Mouse (Mus musculus) heart, embryonic 10.5 days (tissue): ENCODE measurements around the gene Zfp143. TPM values are rescaled to one million over a fixed set of nuclear protein-coding genes. Genes with fewer than 3 reads are reported as not detected.
"Not testable (repeated sequence)": the region's sequence is repeated elsewhere in the genome, so short reads cannot be mapped to it uniquely, and the experiment has no call there.

Experiments used
- DNase-seq: peaks from one replicate; pipeline ENCODE4 v3.0.0-alpha.2; 2017; ENCODE audit warnings: low spot score
- H3K27ac ChIP-seq: fragments of 300-500 bp; sonication (generic); 2 replicates; pipeline ENCODE4 v1.5.1; 2016; ENCODE audit warnings: mild to moderate bottlenecking
- H3K27me3 ChIP-seq: fragments of 300-500 bp; sonication (generic); 2 replicates; pipeline ENCODE4 v1.6.1; 2016; ENCODE audit warnings: mild to moderate bottlenecking; ENCODE audit not compliant: poor library complexity, insufficient read depth, severe bottlenecking
- H3K36me3 ChIP-seq: fragments of 300-500 bp; sonication (generic); 2 replicates; pipeline ENCODE4 v1.6.1; 2016; ENCODE audit warnings: mild to moderate bottlenecking, moderate library complexity
- H3K4me1 ChIP-seq: fragments of 300-500 bp; sonication (generic); 2 replicates; pipeline ENCODE4 v1.6.1; 2016; ENCODE audit warnings: mild to moderate bottlenecking
- H3K4me3 ChIP-seq: fragments of 300-500 bp; sonication (generic); 2 replicates; pipeline ENCODE4 v1.5.1; 2016; ENCODE audit warnings: mild to moderate bottlenecking, moderate library complexity
- H3K9me3 ChIP-seq: fragments of 300-500 bp; sonication (generic); 2 replicates; pipeline ENCODE4 v1.6.1; 2016; ENCODE audit warnings: mild to moderate bottlenecking, moderate library complexity
- WGBS: fragments of 180-500 bp; shearing (Covaris S2); methylation state at CpG from one replicate; pipeline ENCODE4 v1.1.7; 2016; 5-methylcytosine and 5-hydroxymethylcytosine counted together
- polyA plus RNA-seq: library from polyadenylated mRNA; unstranded; fragments of >200 nt; fragmentation: Nextera tagmentation; extraction: Ambion mirVana; gene quantifications from 2 replicates; pipeline ENCODE4 v1.2.1, GENCODE M21; 2016

The Zfp143 gene
- 18.7 and 19.0 TPM in 2 replicates for polyA plus RNA-seq

DNA sequence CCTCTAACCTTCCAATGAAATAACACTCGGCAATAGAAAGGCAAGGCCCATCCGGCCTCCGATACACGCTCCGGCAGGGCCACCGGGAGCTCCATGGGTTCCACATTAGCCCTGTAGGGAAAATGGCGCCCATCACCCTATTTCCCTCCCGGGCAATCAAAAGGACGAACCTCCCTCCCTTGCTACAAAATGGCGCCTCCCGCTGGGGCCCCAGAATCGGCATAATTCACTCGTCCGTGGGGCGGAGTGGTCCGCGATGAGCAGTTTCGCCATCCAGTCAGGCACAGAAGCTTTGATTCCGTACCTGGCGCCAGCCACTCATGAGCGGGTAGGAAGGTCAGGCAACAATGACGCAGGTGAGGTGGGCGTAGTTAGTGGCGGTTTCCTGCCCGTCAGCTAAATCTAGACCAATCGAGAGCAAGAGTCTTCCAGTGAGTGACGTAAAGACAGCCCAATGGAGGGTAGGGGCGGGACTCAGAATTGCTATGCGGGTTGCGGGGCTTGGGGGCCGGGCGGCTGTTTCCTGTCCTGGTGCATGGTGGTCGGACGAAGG, at the start of gene Zfp143:
TSS of gene Zfp143 (plus strand) at position 19 of the 553 bp plus-strand sequence.
- H3K9me3 ChIP-seq: no peaks in the 10 kb centered on the region
- peaks cover 37% of the 10 kb centered on the region for H3K36me3 ChIP-seq
- peak within 1 kb of the TSS; percentile 82 for H3K4me3 ChIP-seq
- H3K4me1 ChIP-seq: peaks cover 19% of the 10 kb centered on the region
- peak; percentile 100 for DNase-seq
- WGBS: under 1% methylated on average over 34 of the region's 34 CpGs
- H3K27ac ChIP-seq: peak within 1 kb of the TSS; percentile 100
- H3K27me3 ChIP-seq: no peaks in the 10 kb centered on the region

DNA sequence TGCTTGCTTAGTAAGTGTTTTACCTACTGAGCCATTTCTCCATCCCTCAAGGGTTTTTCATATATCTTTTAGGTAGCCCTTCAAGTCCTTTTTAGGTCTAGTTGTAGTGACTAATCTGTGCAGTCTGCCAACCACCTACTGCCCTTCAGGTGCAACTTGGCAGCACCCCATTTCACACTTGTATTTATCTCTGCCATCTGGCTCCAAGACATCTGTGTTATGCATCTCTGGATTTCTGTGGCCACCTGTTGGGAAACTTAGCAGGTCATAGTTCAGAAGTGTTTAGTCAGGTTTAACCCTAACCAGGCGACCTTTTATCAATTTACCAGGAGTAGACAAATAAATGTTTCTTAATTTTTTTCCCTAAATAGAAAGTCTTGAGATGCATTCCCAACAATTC, 49.6 kb upstream of the Zfp143 start:
- Histone ChIP-seq H3K4me3 (no peak overlapping the region), H3K9me3 (no peaks in the 10 kb centered on the region), H3K4me1 (no peaks in the 10 kb centered on the region), H3K27ac (no peak overlapping the region), H3K36me3 (no peaks in the 10 kb centered on the region), H3K27me3 (no peaks in the 10 kb centered on the region)
- 51% methylated on average over 1 of the region's 1 CpGs for WGBS
- DNase-seq: no peak

DNA sequence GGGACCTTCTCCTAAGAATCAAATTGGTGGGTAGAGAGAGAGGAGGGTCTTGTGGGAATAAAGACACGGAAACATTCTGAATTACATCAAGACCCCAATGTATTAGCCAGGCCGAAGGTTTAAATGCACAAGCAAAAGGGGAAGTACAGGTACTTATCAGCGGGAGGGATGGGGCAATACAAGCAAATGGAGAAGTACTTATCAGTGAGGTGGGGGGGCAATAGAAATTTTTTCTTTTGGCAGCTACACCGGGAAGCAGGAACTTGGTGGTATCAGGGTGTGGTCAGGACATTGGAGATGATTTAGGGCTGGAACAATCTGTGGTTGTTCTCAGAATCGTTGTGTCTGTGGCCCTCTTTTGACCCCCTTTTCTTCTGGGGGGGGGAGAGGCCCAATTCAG, 46.7 kb upstream of the Zfp143 start:
- H3K9me3 ChIP-seq: no peaks in the 10 kb centered on the region
- WGBS: 76% methylated on average over 5 of the region's 5 CpGs
- H3K4me3 ChIP-seq: no peak overlapping the region
- H3K4me1 ChIP-seq: no peaks in the 10 kb centered on the region
- no peak overlapping the region for H3K27ac ChIP-seq
- H3K36me3 ChIP-seq: no peaks in the 10 kb centered on the region
- no peak for DNase-seq
- H3K27me3 ChIP-seq: no peaks in the 10 kb centered on the region

DNA sequence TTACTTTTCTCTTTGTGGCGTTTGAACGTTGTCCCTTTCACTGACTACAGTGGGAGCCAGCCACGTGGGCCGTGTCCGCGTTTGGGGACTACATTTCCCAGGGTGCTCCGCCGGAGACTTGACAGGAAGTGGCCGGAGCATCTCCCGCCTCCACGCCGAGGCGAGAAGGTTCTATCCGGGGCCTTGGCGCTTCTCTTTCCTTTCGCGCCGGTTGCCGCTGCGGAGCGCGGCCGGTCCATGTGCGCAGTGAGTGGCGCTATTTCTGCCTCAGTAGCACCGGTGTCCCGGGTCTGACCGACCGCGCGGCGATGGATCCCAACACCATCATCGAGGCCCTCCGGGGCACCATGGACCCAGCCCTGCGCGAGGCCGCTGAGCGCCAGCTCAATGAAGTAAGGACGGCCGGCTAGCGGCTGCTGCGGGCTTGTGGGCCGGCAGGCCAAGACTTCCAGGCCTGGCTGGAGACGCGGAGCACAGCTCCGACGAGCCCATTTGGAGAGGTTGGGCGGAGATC, 42.8 kb upstream of the Zfp143 start, which contains the start of gene Ipo7:
TSS of gene Ipo7 (plus strand) at position 158 of the 514 bp plus-strand sequence.
- peak; percentile 97 for DNase-seq
- peaks cover 5% of the 10 kb centered on the region; the same call in 1 of the 2 replicates for H3K4me1 ChIP-seq
- H3K36me3 ChIP-seq: no peaks in the 10 kb centered on the region
- peak within 1 kb of the TSS; percentile 100 for H3K4me3 ChIP-seq
- peak within 1 kb of the TSS; percentile 98 for H3K27ac ChIP-seq
- under 1% methylated on average over 48 of the region's 48 CpGs for WGBS
- no peaks in the 10 kb centered on the region for H3K27me3 ChIP-seq
- no peaks in the 10 kb centered on the region for H3K9me3 ChIP-seq

DNA sequence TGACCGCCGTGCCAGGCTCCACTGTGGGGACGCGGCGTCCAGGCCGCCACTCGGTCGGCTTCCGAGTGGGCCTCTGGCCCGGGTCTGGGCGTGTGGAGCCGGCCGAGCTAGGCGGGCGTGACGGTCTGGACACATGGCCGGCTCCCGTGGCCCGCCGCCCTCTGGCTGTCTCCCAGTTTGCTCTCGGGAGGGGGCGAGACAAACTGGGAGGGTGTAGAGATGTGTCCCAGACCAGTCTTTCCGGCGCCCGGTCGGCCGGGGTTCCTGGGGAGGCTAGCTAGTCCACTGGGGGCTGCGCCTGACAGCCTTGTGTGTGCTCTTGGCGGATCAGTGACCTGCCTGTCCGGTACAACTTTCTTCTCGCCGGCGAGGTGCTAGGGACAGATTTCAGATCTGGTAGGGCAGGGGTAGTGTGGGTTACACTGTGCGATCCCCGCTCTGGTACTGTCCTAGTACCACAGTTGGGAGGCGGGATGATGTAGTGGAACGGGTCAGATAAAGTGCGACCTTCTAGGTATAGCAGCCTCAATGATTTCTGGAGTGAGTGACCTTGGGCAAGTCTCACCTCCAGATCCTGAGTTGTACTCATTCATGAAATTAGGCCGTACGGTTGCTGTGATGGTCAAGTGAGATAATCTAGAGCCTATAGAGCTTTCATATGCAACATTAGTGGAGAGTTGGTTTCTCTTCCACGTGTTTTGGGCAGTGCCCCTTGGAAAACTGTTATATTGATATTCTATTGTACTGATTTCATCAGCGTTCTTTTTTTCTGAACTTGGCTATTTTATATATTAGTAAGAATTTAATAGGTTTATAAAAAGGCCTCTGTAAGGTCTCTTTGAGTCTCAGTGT, 42.2 kb upstream of the Zfp143 start:
- Histone ChIP-seq H3K36me3 (0 out of 2 replicates have a peak, but pooled peaks cover under 1% of the 10 kb centered on the region), H3K4me3 (peak overlapping the region; percentile 100), H3K27ac (peak overlapping the region; percentile 98), H3K9me3 (no peaks in the 10 kb centered on the region), H3K27me3 (no peaks in the 10 kb centered on the region), H3K4me1 (peaks cover 5% of the 10 kb centered on the region; the same call in 1 of the 2 replicates)
- WGBS: under 1% methylated on average over 41 of the region's 42 CpGs
- peak; percentile 79 for DNase-seq

DNA sequence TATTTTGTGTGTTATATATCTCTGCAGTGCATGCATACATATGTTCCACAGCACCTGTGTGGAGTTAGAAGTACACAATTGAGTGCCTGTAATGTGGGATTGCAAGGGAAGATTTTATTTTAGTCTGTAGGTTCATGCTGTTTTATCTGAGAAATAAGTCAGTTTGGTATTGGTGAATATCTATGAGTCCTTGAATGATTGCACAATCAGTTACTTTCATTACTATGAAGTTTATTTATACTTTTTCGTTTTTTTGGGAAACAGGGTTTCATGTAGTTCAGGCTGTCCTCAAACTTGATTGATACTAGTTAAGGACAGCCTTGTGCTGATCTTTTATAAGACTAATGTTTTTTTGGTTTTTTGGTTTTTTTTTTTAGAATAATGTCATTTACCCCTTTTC, 37.5 kb upstream of the Zfp143 start:
- 89% methylated on average over 1 of the region's 1 CpGs for WGBS
- peaks cover 5% of the 10 kb centered on the region; the same call in 1 of the 2 replicates for H3K4me1 ChIP-seq
- no peak overlapping the region for H3K27ac ChIP-seq
- no peaks in the 10 kb centered on the region for H3K27me3 ChIP-seq
- H3K4me3 ChIP-seq: no peak overlapping the region
- H3K36me3 ChIP-seq: peaks cover 17% of the 10 kb centered on the region; the same call in 1 of the 2 replicates
- no peak for DNase-seq
- no peaks in the 10 kb centered on the region for H3K9me3 ChIP-seq

DNA sequence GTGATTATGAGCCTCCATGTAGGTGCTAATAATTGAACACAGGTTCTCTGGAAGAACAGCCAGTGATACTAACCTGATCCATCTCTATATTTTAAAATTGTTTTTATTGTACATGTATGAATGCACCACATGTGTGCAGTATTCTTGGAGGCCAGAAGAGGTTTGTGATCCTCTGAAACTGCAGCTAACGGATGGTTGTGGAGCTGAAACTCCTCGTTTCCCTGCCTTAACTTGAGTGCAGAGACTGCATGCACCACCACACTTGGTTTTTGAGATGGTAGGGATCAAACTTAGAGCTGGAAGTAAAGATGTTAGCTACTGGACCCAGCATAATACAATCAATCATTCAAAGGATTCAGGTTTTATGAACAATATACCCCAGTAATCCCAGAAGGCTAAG, 34.4 kb upstream of the Zfp143 start:
- 80% methylated on average over 2 of the region's 2 CpGs for WGBS

DNA sequence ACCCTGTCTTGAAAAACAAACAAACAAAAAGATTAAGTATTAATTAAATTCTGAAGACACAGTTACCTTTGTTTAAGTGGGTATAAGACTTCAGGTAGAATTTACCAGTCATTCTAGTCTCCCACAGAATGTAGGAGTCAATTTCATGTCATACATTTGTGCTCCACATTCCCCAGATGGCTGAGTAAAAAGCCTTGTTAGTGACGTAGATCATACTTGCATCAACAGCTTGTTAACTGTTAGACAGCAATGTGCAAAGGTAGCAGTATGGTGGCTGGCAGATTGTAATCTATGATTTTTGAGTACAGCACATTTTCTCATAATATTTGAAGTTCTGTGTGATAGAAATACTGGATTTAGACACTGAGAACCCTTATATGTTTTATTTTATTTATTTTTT, 32.2 kb upstream of the Zfp143 start:
- no peaks in the 10 kb centered on the region for H3K9me3 ChIP-seq
- H3K4me1 ChIP-seq: no peaks in the 10 kb centered on the region
- H3K27me3 ChIP-seq: no peaks in the 10 kb centered on the region
- no peak overlapping the region for H3K27ac ChIP-seq
- peaks cover 58% of the 10 kb centered on the region for H3K36me3 ChIP-seq
- whole genome bisulfite sequencing: 82% methylated on average over 1 of the region's 1 CpGs
- no peak overlapping the region for H3K4me3 ChIP-seq
- no peak for DNase-seq

More for the DNA sequence above, 34.4 kb upstream of the Zfp143 start:
- Histone ChIP-seq H3K4me3 (no peak overlapping the region), H3K4me1 (no peaks in the 10 kb centered on the region), H3K27me3 (no peaks in the 10 kb centered on the region), H3K27ac (no peak overlapping the region), H3K9me3 (no peaks in the 10 kb centered on the region), H3K36me3 (peaks cover 38% of the 10 kb centered on the region)
- DNase-seq: no peak

DNA sequence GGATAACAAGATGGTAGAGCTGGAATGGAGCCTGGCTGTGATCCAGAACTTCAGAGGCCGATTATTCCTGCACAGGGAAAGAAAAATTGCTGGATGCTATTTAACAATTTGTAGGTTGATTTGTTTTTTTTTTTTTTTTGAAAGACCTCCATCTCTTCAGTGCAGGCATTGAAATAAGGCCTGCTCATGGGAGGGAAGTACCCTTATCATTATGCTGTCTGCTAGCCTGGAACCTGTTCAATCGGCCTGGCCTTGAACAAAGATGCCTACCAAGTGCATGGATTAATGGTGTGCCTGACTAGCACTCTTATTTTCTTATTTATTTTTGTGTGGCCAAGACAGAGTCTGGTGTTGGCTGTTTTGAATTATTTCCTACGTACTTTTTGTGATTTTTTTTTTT, 30.7 kb upstream of the Zfp143 start:
- DNase-seq: no peak
- H3K36me3 ChIP-seq: peaks cover 60% of the 10 kb centered on the region
- H3K27me3 ChIP-seq: no peaks in the 10 kb centered on the region
- H3K9me3 ChIP-seq: no peaks in the 10 kb centered on the region
- H3K4me3 ChIP-seq: no peak overlapping the region
- no peak overlapping the region for H3K27ac ChIP-seq
- no peaks in the 10 kb centered on the region for H3K4me1 ChIP-seq
- WGBS: 86% methylated on average over 3 of the region's 3 CpGs

DNA sequence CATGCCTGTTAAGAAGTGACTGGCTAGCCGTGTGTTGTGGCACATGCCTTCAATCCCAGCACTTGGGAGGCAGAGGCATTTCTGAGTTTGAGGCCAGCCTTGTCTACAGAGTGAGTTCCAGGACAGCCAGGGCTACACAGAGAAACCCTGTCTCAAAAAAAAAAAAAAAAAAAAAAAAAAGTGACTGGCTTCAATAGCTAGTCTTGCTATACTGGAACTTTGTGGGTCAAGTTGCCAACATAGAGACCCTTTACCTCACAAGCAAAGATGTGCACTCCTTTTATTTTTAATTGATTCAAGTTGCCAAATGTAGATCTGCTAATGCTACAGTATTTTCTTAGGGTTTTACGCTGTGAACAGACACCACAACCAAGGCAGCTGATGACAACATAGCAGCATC, 3.3 kb upstream of the Zfp143 start:
- H3K27ac ChIP-seq, H3K27me3 ChIP-seq, H3K9me3 ChIP-seq, H3K4me3 ChIP-seq, DNase-seq: not testable (repeated sequence)
- 90% methylated on average over 2 of the region's 2 CpGs for WGBS
- peaks cover 11% of the 10 kb centered on the region for H3K4me1 ChIP-seq
- H3K36me3 ChIP-seq: peaks cover 64% of the 10 kb centered on the region

DNA sequence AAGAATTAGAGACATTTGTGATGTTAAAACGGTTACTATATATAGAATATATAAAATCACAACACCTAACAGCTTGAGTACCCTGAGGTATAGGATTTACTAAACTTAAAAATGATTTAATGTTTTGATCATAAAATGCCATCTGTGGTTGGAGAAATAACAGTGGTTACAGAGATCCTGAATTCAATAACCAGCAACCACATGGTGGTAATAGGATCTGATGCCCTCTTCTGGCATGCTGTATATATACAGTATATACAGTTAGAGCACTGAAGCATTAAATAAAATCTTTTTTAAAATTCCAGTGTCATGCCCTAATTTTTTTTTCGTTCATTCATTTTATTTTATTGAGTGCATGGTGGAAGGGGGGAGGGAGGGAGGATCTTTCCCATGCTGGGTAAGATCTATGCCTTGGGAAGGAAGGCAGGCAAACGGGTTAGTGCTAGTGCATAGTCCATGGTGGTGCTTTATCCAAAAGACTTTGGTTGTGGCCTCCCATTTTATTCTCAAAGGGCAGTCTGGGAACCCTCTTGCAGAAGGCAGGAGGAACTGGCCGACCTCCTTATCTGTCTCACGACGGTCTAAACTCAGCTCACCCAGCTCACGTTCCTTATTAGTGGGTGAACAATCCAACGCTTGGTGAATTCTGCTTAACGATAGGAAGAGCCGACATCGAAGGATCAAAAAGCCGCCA, 1.8 kb upstream of the Zfp143 start:
- H3K4me1 ChIP-seq: peaks cover 19% of the 10 kb centered on the region
- no peaks in the 10 kb centered on the region for H3K27me3 ChIP-seq
- 79% methylated on average over 12 of the region's 12 CpGs for WGBS
- no peak for DNase-seq
- peaks cover 56% of the 10 kb centered on the region for H3K36me3 ChIP-seq
- 0 out of 2 replicates have a peak overlapping the region, but pooled peaks have one; percentile 82 for H3K4me3 ChIP-seq
- H3K27ac ChIP-seq: peak overlapping the region; percentile 100; the same call in 1 of the 2 replicates
- H3K9me3 ChIP-seq: no peaks in the 10 kb centered on the region

DNA sequence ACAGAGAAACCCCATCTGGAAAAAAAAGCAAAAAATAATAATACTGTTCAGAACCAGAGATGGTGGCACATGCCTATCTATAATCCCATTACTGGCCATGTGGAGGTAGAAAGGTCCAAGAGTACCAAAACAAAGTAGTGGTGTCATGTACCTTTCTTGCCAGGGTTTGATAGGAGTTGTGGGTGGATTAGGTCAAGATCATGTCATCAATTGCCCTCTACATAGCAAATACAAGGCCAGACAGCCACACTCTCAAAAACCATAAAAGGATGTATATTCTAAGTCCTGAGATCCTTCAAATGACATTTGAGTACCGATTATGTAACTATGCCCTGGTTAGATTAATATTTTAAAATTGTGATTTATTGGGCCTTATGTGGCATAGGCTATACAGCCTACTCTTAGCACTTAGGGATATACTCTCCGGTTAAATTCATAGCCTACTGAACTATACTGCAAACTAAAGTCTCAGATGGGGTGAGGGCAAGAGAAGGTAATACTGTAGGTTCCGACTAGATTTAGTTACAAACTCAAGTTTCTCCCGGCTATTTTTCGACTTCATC, 830 bp upstream of the Zfp143 start:
- H3K4me1 ChIP-seq: peaks cover 19% of the 10 kb centered on the region
- H3K27me3 ChIP-seq: no peaks in the 10 kb centered on the region
- peak overlapping the region; percentile 100 for H3K27ac ChIP-seq
- H3K9me3 ChIP-seq: no peaks in the 10 kb centered on the region
- DNase-seq: no peak
- peaks cover 48% of the 10 kb centered on the region for H3K36me3 ChIP-seq
- WGBS: 20% methylated on average over 5 of the region's 5 CpGs
- peak overlapping the region; percentile 82 for H3K4me3 ChIP-seq
